Mouse (Mus musculus) left cerebral cortex, postnatal 25 days (tissue): ENCODE measurements around the gene Cdca8. TPM values are rescaled to one million over a fixed set of nuclear protein-coding genes. Genes with fewer than 3 reads are reported as not detected.

Experiments
- DNase-seq, 2 experiments: peaks; one replicate each; pipeline ENCODE4 v3.0.0; 2022; ENCODE audit warnings: low spot score in 2 of 2, mixed read lengths in 1 of 2
- intact Hi-C: fragments of 180-260 bp; cut with DNase I; formaldehyde crosslinking; loops from one replicate; pipeline ENCODE4 v1.15.1; 2025
- total RNA-seq, 2 experiments: library from RNA; stranded (reverse); gene quantifications; 2 replicates each; pipeline ENCODE4 v1.2.3; 2021

The Cdca8 gene
- total RNA-seq, 2 experiments from 2014 or later, result 1.2 to 1.6 TPM

GRCm38 (mm10) chr4:124889935-124890334 is 49.2 kb downstream of the Cdca8 start:
- intact Hi-C loops, result loop anchor here (5.0 kb wide), 1 partner anchor 38 kb away; the partner anchor contains the start of genes 1110065P20Rik and Yrdc
- DNase-seq, result peak in 1 of 2 experiments; percentile 53

- DNase-seq, result peak in 1 of 2 experiments; percentile 84
These were observed 50.4 kb downstream of the Cdca8 start for GRCm38 (mm10) chr4:124888702-124889101.

GRCm38 (mm10) chr4:124882151-124882729 is 56.9 kb downstream of the Cdca8 start:
- intact Hi-C loops, result no loop called here
- peak in 1 of 2 experiments; percentile 32 for DNase-seq

More at GRCm38 (mm10) chr4:124888702-124889101, 50.4 kb downstream of the Cdca8 start:
- intact Hi-C loops, result no loop called here

- DNase-seq, result peak; percentile 80 to 87
- intact Hi-C loops, result no loop called here
These were observed 57.7 kb downstream of the Cdca8 start for GRCm38 (mm10) chr4:124881341-124881908.

- no peak for DNase-seq
- intact Hi-C loops, result no loop called here
These were observed 58.5 kb downstream of the Cdca8 start, which contains the start of gene Epha10 for GRCm38 (mm10) chr4:124880599-124880998. Epha10 (plus strand) TSS chr4:124880899.

GRCm38 (mm10) chr4:124872719-124873118 is 66.4 kb downstream of the Cdca8 start:
- no peak for DNase-seq
- intact Hi-C loops, result no loop called here

Other genes with a start within 250 kb of the Cdca8 start
- 10 to 100 TPM; 13.8 to 17.9 TPM for gene Utp11, start 245.7 kb downstream of the Cdca8 start, total RNA-seq
- gene Fhl3, start 238.6 kb downstream of the Cdca8 start, total RNA-seq, result 1 to 10 TPM; 1.5 to 1.8 TPM
- gene Sf3a3, start 224.5 kb downstream of the Cdca8 start, total RNA-seq, result 10 to 100 TPM; 31.6 to 33.7 TPM
- 10 to 100 TPM; 35.3 to 36.4 TPM for gene Inpp5b, start 197.5 kb downstream of the Cdca8 start, total RNA-seq
- 10 to 100 TPM; 25.2 to 29.7 TPM for gene Mtf1, start 137.2 kb downstream of the Cdca8 start, total RNA-seq
- 10 to 100 TPM; 30.6 to 34.9 TPM for gene Yrdc, start 88.6 kb downstream of the Cdca8 start, total RNA-seq
- gene 1110065P20Rik, start 88.1 kb downstream of the Cdca8 start, total RNA-seq, result 10 to 100 TPM; 73.5 to 74.0 TPM
- 10 to 100 TPM; 49.2 to 51.7 TPM for gene Maneal, start 77.1 kb downstream of the Cdca8 start, total RNA-seq
- 10 to 100 TPM; 46.6 to 49.7 TPM for gene Epha10, start 58.4 kb downstream of the Cdca8 start, total RNA-seq
- 10 to 100 TPM; 17.9 TPM for gene 9930104L06Rik, start 2.3 kb downstream of the Cdca8 start, total RNA-seq
- 10 to 100 TPM; 12.7 to 13.2 TPM for gene Rspo1, start 47.1 kb upstream of the Cdca8 start, total RNA-seq
- 10 to 100 TPM; 55.4 to 62.6 TPM for gene Gnl2, start 77.3 kb upstream of the Cdca8 start, total RNA-seq
- under 1 TPM; 0.28 to 0.50 TPM for gene Dnali1, start 126.4 kb upstream of the Cdca8 start, total RNA-seq
- gene Snip1, start 127.4 kb upstream of the Cdca8 start, total RNA-seq, result 10 to 100 TPM; 13.8 to 14.1 TPM
- gene Meaf6, start 145.8 kb upstream of the Cdca8 start, total RNA-seq, result 100 to 1,000 TPM; 121 to 124 TPM
- 1 to 10 TPM; 1.1 to 1.2 TPM for gene Zc3h12a, start 188.5 kb upstream of the Cdca8 start, total RNA-seq